Mouse (Mus musculus) heart, postnatal 36 days (tissue): Measurements from ENCODE around the gene Esr2. TPM values are rescaled to one million over a fixed set of nuclear protein-coding genes. Genes with fewer than 3 reads are reported as not detected.
"Not testable (repeated sequence)": the region's sequence is repeated elsewhere in the genome, so short reads cannot be mapped to it uniquely, and the experiment has no call there.

Experiments used
- DNase-seq, 2 experiments: peaks; one replicate each; pipeline ENCODE4 v3.0.0; 2021 to 2022
- intact Hi-C: fragments of 180-260 bp; cut with DNase I; formaldehyde crosslinking; loops from one replicate; pipeline ENCODE4 v1.15.1; 2025
- total RNA-seq, 2 experiments: library from RNA; stranded (reverse); gene quantifications; 2 replicates each; pipeline ENCODE4 v1.2.3; 2021

The Esr2 gene
- not detected for total RNA-seq

DNA sequence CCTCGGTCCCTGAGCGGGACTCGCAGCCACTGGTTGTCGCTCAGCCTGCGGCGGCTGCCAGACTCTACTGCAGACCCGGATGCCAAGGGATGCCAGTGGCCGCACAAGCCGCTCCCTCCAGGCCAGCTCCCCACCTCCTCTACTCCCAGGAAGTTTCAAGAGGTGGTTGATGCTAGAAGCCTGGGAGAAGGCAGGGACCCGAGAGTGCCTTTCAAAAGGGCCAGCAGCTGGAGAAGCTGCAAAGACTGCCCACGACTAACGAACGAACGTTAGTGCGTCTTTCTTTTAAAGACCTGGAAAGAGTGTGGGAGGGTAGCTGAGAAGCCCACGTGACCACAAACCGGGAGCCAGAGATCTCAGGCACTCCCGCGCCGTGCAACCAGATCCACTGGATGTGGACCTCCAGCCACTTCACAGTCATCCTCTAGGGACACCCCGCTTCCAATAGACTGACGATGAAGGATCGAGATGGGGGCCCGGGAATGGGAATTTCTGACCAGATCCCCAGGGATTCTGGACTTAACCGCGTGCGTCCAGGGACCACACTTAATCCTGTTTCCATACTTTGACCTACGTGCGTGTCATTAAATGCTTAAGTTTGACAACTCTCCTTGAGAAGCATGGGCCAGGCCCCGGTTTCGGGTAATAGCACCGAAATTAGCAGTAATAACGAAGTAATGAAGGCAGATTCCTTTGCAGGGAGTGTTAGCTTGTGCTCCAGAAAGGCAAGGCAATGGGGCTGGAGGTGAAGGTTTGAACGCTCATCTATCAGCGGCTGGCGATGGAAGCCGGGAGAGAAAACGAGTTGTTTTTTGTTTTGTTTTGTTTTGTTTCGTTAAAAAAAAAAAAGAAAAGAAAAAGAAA is at the start of gene Esr2:
TSS of gene Esr2 (minus strand) at position 260 of the 864 bp plus-strand sequence.
- DNase-seq: peak; percentile 19
- intact Hi-C loops: loop anchor here (2.0 to 5.0 kb wide), 2 partner anchors 160 to 390 kb away; no protein-coding TSS in a partner anchor

DNA sequence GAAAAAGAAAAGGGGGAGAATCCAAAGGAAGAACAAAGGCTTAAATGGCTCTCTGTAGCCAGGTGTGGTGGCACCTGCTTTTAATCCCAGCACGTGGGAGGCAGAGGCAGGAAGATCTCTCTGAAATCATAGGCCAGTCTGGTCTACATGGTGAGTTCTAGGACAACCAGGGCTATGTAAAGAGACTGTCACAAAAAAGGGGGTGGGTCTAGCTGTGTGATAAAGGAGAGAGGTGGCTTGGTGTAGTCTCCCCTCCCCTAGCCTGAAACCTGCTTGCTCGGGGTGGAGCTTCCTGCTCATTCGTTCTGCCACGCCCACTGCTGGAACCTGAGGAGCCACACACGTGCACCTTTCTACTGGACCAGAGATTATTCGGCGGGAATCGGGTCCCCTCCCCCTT is 45.0 kb upstream of the Esr2 start:
- DNase-seq, intact Hi-C loops: not testable (repeated sequence)

DNA sequence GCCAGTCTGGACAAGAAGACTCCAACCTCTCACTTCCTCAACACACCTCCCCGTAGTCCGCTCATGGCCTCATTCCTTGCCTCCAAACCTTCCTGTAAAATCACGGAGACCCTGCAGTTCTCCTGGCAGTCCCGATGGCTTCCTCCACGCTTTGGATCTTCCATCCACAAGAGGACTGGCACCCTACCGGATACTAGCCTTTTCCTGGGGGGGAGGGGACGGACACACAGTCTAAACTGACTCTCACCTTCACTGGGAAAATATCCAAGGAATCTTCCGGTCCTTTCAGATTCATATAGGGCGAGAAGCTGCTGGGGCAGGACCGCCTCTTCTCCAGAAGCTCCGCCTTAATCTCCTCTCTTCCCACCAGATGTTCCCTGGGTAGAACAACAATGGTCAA is 39.7 kb upstream of the Esr2 start:
- intact Hi-C loops: no loop called here
- DNase-seq: no peak

DNA sequence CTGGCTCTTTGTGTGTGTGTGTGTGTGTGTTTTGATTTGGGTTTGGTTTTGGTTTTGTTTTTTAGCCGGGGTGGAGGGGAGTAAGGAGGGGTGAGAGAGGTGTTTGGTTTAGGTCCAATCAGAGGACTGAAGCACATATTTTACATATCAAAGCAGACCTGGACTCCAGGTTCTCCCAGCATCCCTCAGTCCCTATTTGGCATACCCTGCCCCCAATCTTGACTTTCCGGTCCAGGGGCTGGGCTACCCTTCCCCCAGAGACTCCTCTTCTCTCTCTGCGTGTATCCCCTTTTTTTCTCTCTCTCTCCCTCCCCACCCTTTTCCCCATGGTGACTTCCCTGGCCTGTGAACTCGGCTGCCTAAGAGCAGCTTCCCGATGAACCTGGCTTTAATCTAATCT is 38.1 kb upstream of the Esr2 start:
- intact Hi-C loops: no loop called here
- DNase-seq: no peak

DNA sequence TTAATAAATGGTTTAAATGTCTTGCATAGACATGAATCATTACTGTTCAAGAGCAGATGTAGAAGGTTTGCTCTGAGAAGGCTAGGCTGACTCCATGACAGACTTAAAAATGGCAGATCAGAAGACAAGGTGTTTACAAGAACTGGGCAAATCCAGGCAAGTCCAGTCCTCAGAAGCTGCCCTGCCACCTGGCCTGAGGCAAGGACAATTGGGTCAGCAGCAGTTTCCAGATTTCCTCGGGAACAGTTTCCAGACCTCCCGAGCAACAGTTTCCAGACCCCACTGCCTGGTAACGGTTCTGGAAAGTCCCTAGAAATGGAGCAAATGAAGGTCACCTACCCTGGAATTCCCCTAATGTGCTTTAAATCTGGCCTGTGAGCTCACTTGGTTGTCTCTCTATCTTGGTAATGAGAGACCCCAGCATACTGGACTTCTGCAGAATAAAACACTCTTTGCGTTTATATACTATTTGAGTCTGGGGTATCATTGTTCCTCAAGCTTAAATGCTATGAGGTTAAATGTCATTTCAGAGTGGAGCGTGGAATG is 32.4 kb upstream of the Esr2 start:
- DNase-seq: no peak
- intact Hi-C loops: no loop called here

DNA sequence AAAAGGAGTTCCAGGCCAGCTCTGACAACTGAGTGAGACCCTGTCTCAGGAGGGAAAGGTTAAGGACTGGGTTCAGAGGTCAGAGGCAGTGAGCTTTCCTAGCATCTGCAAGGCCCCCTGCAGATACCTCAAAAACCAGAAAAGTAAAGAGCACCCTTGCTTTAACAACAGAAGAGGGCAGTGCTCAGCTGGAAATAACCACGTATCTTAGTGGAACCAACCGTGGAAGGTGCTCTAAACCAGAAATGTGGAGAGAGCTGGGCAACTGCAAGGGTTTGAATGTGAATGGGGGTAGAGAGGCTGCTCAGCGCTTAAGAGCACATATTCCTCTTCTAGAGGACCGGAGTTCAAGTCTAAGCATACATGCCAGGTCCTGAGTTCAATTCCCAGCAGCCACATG is 23.3 kb upstream of the Esr2 start:
- no peak for DNase-seq
- intact Hi-C loops: no loop called here

DNA sequence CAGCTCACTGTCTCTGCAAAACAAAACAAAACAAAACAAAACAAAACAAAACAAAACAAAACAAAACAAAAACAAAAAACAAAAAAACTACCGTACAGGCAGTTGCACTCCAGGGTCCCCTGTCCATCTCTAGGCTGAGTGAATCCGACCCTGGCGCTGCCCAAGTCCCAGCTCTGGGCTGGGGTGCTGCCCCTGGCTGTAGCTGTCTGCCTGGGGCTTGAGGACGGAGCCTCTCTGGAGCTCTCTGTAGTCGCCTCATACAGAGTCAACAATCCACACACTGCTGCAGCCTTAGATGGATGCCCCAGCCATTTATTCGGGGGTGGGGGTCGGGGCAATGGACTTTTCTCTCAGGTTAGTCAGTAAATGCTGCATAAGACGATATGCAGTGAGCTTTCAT is 20.0 kb upstream of the Esr2 start:
- no peak for DNase-seq
- intact Hi-C loops: loop anchor here (5.0 kb wide), 1 partner anchor 145 kb away; no protein-coding TSS in a partner anchor

DNA sequence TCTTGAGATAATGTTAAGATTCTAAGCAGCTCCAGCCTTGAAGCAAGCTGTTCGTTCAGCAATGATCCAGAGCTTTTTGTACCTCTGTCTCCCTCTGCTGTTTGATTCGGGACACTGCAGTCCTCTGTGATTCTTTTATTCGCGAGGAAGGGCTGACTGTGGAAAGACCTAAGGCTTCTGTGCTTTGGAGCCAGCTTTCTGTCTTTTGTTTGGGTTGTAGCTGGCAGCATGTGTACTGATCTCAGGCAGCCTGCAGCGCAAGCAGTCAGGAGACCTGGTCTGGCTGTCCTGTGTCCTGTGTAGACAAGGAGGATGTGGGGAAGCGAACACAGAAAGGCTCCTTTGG is 19.6 kb upstream of the Esr2 start:
- peak; percentile 73 to 78 for DNase-seq
- intact Hi-C loops: loop anchor here (5.0 kb wide), 1 partner anchor 146 kb away; no protein-coding TSS in a partner anchor

DNA sequence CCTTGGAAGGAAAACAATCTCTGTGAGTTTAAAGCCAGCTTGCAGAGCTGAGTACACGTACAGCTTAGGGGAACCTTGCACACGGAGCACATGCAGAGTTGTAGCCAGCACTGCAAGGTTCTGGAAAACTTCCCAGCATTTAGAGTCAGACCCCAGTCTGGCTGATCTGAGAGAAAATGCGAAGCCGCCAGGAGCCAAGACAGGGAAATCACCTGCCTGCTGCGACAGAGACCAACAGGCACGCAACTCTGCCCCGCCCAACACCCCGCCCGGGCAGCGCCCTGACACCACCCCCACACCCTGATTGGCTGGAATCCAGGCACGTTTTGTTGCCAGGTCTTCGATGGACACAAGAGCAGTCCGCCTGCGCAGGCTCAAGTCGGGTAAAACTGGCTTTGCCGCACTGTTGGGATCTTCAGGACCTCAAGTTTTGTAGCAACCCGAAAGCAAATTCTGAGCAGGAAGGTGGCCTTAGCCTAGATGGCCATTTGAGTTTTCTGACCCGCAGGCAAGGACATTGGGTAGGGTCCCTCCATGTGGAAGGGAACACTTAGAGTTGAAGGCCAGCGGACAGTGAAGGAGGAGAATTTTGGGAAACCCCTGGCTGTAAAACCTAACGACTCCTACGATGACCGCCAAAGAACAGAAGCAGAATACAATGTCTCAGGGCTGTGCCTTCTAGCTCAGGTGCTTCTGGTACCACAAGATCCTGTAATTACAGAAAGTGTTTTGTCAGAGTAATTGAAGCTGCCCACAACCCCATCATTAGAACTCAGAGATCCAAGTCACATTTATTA is 19.1 kb upstream of the Esr2 start:
- peak; percentile 77 to 81 for DNase-seq
- intact Hi-C loops: loop anchor here (5.0 kb wide), 1 partner anchor 146 kb away; no protein-coding TSS in a partner anchor

DNA sequence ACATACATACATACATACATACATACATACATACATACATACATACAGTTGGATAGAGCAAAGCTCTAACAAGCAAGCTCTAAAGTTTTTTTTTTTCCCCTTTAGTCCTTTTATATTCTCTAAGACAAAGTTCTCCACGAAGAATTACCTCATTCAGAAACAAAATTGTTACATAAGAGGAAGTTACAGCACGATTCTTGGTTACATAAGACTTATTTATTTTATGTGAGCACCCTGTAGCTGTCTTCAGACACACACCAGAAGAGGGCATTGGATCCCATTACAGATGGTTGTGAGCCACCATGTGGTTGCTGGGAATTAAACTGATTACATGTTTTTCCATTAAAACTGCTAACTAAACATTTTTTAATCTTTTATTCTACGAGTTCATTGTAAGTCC is 17.5 kb upstream of the Esr2 start:
- DNase-seq: no peak
- intact Hi-C loops: no loop called here

DNA sequence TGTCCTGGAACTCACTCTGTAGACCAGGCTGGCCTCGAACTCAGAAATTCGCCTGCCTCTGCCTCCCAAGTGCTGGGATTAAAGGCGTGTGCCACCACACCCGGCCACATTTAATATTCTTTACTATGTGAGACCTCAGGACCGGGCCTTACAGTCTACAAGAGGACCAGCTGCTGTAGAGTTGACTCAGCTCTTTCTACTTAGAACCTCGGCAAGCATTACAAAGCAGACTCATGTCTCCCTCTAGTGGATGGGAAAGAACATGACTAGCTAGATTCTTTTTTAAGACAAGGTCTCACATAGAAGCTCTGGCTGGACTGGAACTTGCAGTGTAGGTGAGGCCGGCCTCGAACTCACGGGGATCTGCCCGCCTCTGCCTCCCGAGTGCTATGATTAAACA is 13.9 kb upstream of the Esr2 start:
- intact Hi-C loops: no loop called here
- DNase-seq: peak; percentile 4 to 27

DNA sequence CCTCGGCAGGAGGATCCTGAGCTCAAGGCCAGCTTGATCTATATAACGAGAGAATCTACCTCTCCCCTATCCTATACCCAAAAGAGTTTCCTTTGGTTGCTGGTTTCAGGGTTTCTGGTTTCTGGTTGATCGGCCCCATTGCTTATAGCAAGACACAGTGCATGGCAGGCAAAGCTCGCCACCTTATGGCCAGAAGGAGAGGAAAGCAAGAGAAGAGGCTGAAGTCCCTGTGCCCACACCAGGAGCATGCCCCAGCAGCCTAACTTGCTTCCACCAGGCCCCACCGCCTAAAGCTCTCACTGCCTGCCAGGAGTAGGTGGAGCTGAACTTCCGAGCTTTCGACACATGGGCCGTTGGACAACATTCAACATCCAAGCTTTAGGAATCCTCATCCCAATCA is 10.8 kb upstream of the Esr2 start:
- intact Hi-C loops: no loop called here
- DNase-seq: peak; percentile 6 to 7

DNA sequence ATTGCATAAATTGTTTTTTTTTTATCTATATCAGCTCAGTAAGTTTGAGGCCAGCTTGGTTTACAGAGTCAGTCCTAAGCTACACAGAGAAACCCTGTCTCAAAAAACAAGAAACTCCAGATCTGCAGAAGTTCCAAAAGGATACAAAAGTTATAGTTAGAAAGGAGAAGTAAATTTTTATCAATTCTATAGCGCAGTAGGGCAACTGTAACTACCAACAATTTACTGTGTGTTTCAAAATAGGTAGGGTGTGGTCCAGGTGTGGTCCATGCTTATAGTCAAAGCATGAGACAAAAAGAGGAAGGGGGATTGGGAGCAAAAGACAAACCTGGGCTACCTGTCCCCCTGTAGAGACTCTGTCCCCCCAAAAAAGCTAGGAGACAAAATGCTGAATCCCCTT is 9.4 kb upstream of the Esr2 start:
- intact Hi-C loops: no loop called here
- no peak for DNase-seq

DNA sequence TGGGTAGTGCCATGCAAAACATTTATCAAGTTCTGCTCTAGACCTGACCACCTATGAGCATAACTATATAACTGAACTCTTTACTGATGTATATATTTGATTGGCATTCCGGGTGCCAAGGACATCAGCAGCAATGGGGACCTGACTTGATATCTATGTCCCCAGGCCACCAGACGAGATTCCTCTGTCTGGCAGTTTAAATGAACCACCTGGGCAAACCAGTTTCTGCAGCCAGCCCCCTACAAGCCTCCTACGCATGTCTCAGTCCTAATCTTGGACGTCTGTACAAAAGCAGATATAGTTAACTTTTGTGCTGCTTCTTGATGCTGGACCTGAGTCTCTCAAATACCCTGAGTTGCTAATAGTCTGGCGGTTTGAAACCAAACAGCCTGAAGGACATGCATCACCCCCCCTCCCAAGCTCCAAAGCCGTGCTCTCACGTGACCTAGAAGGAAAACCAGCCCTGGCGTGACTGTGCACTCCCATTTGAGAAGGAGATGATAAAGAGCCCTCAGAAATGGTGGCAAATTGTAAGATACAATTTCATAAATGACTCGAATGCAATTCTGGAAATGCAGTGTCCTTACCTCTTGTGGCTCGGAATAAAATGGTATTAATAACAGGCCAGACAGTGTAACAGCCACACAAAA is 8.2 kb upstream of the Esr2 start:
- no peak for DNase-seq
- intact Hi-C loops: no loop called here

DNA sequence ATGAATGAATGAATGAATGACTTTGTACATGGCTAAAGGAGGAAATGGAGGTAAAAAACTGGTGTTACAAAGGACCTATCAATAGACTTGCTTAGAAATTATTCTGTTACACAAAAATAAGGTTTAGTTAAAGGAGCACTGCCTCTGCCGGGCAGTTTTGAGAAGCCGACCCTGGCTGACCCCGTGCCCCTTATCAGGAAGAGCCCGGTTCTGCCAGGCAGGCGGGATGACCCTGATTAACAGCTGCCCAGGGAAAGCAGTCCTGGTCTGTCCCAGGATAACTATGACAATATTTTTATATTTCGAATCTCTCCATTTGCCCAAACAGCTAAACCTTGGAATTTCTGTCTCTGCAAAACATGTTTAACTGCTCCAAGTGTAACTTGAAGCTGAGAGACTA is 7.2 kb upstream of the Esr2 start:
- intact Hi-C loops: no loop called here
- DNase-seq: no peak

DNA sequence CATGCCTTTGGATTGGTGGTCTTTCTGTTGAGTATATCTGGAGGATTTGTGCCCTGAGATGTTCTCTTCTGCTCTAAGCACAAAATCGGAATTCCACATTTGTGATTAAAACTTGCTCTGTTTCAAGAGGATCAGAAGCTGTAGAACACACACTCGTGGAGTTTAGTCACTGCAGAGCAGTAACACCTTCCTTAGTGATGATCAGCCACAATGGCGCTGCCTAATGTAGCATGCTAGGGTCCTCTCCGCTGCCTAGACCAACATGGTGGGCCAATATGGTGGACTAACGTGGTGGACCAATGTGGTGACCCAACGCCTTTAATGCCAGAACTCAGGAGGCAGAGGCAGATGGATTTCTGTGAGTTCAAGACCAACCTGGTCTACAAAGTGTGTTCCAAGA is 5.8 kb upstream of the Esr2 start:
- DNase-seq: no peak
- intact Hi-C loops: no loop called here

DNA sequence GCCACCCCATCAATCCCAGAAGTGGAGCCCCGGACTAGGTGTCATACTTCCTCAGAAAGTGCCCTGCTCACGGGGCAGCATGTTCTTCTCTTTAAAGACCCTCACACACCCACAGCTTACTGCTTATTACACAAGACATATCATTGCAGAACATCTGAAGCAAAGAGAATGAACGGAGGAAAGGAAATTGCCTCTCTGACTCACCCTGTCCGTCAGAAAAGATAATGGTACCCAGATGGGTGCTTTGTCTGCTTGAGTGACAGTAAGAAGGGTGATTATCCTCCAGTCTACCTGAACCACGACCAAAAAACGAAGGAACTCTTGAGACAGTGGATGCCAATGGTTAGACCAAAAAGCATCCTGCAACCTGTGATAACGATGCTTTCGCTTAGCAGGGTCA is 4.4 kb upstream of the Esr2 start:
- intact Hi-C loops: no loop called here
- DNase-seq: no peak

DNA sequence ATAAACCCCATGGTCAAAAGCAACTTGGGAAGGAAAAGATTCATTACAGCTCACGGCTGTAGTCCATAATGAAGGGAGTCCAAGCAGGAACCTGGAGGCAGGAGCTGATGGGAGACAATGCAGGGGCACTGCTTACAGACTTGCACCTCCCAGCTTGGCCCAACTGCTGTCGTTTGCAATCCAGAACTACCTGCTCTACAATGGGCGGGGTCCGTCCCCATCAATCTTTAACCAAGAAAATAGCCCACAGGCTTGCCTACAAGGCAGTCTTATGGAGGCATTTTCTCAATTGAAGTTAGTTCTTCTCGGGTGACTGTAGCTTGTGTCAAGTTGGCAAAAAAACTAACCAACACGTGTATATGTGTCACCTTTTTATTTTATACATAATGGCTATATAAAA is 3.4 kb upstream of the Esr2 start:
- intact Hi-C loops: no loop called here
- no peak for DNase-seq

DNA sequence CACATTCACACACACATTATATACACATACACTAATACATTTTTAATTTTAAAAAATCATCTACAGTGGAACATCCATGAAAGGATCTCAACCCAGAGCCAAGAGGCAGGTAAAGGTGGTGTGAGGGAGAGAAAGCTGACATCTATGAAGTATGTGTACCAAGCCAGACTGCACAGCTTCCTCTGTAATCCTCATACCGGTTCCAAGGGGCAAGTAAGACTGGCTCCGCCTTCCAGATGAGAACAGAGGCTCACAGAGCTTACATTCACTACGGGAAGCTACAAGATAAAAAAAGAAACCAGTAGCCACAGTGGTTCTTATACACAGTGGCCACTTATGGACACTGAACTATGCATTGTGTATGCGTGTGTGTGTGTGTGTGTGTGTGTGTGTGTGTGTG is 2.5 kb upstream of the Esr2 start:
- no peak for DNase-seq
- intact Hi-C loops: loop anchor here (5.0 kb wide), 1 partner anchor 392 kb away; no protein-coding TSS in a partner anchor

DNA sequence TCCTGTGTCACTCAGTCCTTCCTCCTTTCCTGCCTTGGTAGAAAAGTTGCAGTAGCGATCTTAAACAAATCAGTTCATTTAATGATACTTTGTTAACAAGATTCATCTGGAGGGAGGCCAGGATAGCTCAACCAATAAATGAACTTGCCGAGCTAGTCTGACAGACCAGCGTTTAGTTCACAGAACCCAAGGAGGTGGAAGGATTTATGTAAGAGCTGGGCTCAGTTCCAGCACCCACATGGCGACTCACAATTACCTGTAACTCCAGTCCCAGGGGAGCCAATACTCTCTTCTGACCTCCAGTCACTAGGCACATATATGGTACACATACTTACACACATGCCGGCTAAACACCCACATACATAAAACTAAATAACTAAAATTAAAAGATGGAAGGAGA is 2.0 kb upstream of the Esr2 start:
- DNase-seq: no peak
- intact Hi-C loops: loop anchor here (5.0 kb wide), 1 partner anchor 392 kb away; no protein-coding TSS in a partner anchor
